Mouse (Mus musculus) mouse embryonic stem cell (cell line): ENCODE measurements at regions not wholly inside any gene's neighbourhood (a gene's known extent, or its start where the extent isn't known, plus 50 kb on each side); places are given as distances from the start of the nearest gene placed in this dataset.

Experiments
- in situ Hi-C, 2 experiments: fragments of 300-500 bp; cut with MboI; formaldehyde crosslinking; loops; 1 replicate in 1 of 2; 3 replicates in 1 of 2; pipeline ENCODE4 v1.14.3; 2019 to 2020; ENCODE audit warnings: low sequenced_read_pairs in 2 of 2, low pct_unique_long_range_greater_than_20kb in 1 of 2, mixed read lengths in 1 of 2; ENCODE audit not compliant: unreplicated experiment in 1 of 2

DNA sequence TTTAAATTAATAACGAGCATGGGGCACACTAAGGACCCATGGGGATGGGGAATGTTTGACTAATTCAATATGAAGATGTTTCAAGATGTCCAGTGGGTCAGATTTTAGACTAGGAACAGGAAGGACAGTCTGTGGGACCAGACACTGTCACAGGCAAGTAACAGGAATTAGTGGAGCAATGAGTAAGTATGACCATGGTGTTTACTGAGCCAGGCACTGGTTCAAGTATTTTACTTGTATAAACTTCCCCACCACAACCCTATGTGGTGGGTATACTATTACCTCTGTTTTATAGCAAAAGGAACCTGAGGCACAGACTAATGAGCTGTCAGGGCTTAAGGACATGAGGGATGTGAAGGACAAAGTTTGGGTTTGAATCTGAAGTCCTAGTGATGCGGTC, 125.4 kb upstream of the Adra1d start:
- in situ Hi-C loops = no loop called here

DNA sequence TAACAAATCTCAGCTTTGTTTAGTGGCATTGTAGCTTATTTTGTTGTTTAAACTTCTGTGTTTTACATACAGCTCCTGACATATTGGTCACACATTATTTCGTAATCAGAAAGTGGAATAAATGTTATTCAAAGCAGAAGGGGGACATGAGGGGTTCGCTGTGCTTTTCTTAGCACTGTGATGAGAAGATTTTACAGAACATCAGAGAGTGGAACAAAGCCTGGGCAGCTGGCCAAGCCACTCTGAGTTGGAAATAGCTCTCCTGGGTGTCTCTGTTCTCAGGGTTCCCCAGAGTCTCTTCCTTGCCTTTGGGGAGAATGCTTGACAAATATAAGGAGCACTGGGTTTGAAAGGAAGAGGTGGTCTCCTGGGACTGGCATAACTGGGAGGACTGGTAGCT, 124.7 kb upstream of the Adra1d start:
- in situ Hi-C loops = no loop called here

DNA sequence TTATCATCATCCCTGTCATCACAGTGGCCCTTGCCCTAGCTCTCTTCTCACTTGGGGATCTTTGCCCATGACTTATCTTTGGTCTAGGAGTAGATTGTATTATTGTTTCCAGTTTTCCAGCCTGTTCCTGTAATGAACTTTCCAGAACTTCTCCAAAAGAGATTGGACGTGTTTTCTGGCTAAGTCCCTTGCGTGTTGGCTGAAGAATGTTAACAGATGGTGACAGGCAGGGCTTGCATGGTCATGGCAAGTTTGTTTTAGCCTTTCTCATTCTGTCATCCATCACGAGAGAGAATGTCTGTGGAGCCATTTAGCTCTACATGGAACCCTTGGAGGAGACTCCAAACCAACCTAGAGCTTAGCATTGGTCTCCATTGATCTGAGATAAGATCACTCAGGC, 123.2 kb upstream of the Adra1d start:
- in situ Hi-C loops = no loop called here

DNA sequence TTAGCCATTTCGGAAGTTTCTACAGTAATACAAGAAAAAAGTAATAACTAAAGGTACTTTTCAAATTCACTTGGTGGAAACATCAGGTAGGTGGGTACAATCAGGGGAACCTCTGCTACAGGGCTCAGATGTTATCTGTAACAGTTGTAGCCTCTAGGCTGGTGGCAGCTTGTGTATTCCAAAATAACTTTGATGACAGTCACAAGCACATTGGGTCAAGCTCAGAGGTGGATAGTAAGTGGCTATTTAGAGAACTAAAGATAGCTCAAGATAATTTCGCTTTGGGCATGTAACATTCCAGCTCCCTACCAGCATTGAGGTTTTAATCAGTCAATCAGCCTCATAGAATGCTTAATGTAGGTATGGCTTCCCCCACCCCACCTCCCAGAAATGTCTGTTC, 121.7 kb upstream of the Adra1d start:
- in situ Hi-C loops = no loop called here

DNA sequence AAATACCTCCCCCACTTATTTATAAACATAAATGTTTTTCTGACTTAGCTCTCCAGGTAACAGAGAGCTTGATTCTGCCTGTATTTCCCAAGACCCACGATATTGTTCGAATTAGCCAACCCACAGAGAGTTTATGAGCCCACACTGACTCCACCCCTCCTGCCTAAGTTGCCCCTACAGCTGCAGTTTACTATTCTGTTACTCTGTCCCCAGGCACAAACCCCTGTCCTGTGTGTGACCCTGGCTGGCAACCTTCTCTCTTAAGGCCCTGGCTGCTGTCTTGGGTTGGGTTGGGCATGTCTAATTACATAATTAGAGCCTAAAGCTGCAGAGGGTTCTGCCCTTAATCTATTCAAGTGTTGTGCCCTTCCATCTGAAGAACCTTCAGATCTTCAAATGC, 116.4 kb upstream of the Adra1d start:
- in situ Hi-C loops = no loop called here

DNA sequence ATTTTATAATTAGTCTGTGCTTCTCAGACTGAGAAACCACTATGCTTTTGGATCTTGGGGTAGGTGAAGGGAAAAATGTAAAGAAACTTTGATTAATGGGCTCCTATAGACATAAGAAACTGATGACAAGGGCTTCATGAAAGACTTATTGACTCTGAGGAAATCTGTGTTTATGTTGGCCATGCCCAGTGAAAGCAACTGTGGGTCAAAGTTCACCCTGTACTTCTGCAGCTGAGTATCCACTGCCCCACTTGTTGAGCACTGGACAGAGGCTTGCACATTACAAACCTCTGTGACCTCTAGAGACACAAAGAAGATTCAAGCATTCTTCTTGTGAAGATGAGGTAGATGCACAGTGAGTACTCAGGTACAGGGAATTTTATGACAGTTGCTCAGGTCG, 114.7 kb upstream of the Adra1d start:
- in situ Hi-C loops = no loop called here

DNA sequence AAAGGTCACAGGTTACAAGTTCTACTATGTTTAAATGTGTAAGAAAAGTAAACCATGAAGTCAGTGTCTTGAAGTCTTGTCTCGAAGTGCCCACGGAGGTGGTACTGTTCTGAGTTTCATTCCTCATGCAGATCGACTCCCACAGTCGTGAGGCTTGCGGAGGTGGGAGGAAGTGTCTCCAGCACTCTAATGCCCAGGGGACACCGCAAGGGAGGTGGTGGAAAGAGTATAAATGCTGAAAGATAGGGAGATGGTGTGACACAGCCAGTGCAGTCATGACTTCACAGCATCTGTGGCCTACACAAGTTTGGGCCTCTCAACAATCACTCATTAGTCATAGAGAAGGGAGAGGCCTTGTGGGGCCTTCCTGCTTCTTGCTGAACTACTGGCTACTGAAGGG, 112.8 kb upstream of the Adra1d start:
- in situ Hi-C loops = no loop called here

DNA sequence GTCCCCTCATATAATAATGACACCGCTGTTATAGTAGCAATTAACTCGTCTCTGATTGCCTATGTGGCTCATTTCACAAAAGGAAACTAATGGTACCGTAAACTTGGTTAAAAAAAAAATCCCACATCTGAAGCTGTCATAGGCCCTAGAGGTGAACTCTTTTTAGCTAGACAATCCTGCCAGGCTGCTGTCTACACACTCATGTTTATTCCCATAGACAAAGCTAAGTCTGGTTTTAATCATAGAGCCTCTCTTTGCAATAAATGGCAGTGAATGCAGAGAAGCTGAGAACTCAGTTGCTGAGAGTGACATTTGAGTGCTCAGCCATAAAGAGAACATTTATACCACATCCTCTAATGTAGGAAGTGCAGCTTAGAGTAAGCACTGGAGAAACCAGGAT, 111.3 kb upstream of the Adra1d start:
- in situ Hi-C loops = no loop called here

DNA sequence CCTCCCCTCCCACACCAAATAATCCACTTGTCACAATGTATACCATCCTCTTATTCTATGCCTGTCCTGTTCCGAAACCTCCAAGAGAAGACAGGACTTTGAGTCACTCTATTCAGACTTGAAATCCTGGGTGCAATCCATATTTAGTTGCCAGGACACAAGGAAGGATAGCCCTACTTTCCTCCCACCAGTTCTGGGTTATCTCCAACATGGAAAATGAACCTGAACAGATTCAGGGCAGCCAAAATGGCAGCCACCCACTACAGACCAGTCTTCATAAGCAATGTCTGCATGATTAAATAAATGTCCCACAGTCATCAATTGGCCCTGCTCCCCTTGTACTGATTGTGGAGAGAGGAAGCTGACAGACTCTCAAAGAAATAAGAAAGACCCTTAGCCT, 110.6 kb upstream of the Adra1d start:
- in situ Hi-C loops = no loop called here

DNA sequence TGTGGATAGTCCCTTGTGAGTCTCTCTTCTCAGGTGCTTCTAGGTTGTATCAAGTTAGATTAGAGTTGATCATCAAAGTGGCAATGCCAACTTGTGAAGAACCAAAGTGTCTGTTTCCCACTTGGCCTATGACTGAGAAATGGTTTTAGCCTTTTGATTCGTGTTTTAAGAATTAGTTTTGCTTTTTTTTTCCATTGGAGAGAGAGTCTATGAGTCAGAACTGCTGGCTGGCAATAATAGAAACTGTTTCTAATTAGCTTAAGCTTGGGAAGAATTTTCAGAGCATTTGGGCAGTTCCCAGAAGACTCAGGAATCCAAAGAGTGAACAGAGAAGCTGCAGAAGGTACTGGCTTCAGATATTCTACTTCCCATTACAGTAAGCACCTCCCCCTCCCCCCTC, 110.1 kb upstream of the Adra1d start:
- in situ Hi-C loops = no loop called here

DNA sequence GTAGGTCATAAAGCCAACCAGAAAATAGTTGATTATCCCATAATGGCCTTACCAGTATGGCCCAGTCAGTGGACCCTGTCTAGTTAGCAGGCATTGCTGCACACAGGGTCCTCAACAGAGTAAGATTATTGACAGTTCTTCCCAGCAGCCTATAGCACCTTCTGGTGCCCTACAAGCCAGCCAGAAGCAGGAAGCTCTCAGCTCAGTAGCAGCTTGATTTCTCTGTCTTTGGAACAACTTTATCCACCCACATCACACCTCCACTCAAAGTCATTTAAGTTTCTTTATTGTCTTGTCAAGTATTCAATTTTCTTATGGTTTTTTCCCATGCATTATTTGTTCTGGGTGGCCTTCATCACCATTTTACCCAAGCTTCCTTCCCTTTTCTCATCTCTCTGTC, 108.8 kb upstream of the Adra1d start:
- in situ Hi-C loops = no loop called here

DNA sequence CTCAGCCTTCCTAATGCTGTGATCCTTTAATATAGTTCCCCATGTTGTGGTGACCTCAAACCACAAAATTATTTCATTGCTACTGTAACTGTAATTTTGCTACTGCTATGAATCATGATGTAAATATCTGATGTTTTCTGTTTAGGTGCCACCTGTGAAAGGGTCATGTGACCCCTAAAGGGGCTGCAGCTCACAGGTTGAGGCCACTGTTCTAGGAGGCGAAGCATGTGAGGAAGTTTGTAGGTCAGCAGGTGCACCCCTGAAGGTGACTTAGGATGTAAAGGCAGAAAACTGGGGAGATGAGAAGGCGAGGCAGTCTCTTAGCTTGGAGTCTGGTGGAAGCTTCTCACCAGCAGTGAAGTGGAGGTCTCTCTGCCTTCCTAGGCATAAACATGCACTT, 105.8 kb upstream of the Adra1d start:
- in situ Hi-C loops = no loop called here

DNA sequence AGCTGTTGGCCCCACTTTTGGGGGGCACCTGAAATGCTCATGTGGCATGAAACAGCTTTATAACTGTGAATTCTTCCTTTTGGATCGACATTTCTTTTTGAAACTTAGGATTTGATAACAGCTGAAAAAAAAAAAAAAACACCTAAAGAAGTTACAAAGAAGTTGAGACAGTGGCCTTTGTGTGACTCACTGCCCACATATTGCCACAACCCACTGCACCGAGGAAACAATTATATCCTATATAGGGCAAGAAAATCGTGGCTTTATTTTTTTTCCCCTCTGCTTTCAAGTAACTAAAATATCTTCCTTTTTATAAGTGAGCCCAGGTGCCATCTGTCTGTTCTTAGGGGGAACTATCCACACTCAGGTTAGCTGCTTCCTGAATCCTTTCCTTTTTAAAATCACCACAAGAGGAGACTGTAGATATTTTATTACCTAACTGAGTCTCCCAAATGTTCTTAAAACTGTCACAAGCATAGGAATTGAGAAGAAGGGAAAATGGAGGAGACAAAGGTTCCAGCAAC, 104.8 kb upstream of the Adra1d start:
- in situ Hi-C loops = no loop called here

DNA sequence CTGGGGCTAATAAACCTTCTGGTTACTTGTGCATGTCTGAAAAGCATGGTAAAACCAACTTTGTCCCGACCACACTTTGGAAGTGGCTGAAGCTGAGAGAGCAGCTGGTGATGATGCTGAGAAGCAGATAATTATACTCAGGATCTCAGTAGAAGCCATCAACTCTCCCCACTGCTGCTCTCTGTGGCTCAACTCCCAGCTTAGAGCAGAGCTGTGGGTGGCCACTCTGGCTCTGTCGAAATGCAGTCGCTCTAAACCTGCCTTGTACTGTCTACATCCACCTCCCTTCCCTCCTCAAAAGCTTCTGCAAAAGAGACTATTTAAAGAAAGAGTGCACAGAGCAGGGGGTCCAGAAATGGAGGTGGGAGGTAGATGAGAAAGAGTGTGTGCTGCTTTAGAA, 102.5 kb upstream of the Adra1d start:
- in situ Hi-C loops = no loop called here

DNA sequence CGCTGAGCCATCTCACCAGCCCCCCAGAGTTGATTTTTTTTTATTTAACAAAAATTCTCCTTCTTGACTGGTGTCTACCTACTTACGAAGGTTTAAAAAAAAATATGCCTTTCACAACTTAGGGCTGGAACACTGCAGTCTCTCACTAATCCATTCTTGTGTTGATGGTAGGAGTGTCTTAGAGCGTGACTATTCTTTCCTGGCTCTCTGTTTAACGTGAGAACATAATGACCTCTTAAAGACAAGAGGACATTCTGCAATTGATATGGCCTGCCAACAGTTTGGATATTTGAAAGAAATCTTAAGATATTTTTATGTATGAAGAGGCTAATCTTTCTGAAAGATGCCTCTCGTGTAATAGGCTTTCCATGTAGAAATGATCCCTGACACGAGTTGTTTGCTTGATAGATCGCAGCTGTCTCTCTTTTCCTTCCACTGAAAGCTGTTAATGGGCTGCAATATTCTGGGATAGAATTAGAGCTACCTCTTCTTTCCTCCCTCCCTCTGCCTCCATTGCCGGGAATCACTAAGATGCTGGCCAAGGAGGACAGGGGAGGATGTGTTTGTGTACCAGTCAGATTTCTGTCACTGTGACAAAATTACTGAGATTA, 101.2 kb upstream of the Adra1d start:
- in situ Hi-C loops = no loop called here

DNA sequence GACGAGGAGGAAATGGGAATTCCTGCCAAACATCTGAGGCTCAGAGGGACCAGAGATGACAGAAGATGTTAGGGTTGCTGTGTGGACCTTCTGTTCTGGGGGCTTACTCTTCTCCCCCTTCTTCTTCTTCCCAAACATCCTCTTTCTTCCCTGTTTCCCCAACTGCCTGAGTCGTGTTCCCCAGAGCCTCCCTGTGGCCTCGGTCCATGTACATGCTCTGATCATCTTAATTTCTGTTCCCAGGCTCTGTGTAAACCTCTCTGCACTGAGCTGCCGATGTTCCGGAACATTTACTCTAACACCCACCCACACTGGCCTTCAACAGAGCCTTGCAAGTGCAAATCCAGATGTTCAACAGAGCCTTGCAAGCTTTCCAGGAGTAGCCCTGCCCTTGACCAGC, 90.1 kb upstream of the Adra1d start:
- in situ Hi-C loops = no loop called here

DNA sequence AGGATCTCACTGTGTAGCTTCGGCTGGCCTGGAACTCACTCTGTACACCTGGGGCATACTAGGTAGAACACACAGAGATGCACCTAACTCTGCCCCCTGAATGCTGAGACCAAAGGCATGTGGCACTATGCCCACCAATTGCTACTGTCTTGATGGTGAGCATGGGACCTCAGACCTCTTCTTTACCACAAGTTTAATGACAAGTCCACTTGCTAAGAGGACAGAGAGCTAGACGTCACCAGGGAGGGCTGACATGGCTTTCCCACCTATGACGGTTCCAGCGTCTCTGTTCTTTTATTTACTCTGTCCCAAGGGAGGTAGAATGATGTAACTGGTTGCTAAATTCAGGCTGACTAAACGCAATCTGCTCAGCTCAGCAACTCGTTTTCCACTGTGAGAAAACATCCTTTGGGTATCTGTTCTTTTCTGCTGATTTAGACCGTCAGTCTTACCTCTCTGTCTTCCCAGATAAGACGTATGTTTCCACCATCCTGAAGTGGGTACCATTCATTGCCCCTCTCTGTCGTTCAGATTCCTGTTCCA, 88.6 kb upstream of the Adra1d start:
- in situ Hi-C loops = no loop called here

DNA sequence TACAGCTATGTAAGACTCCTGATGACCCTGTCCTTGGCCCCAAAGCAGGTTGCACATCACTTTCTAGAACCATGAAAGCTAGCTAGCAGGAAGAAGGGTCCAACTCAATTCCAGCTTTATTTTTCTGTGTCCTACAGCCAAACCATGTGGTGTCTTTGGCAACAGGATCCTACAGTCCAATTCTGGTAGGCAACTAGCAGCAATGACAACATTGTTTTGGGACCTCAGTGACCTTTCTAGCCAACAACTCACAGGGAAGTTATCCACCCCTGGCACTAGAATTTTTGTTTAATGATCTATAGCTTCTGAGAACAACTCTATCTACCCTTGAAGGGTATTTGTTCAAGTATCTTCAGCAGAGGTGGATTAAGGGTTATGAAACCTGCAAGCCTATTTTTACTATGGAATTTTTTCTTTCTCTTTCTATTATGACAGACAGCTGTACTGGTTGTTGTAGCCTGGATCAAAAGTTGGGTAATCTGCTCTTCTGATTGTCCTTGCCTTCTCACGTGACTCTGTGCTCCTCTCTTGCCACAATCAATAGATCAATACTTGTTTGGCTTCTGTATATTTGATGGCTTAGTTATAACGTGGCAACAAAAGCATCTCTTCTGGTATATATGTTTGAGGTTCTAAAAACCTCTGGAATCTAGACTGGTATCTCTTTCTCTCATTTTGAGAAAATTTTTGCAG, 82.2 kb upstream of the Adra1d start:
- in situ Hi-C loops = no loop called here

DNA sequence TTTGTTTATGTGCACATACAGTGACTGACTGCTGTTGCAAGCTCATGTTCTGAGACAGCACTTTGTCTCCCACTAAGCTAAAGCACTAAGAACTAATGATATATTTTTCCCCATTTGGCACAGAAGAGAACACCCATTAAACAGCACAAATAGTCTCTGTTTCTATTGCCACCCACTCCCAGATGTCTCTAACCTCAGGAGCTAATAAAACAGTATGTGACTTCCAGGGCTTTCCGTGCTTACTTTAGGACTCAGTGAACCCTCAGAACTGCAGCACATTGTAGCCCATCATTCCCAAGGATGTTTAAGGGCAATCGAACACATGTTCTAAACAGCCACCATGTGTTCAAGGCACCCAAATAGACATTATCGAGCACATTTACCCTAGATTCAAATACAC, 80.4 kb upstream of the Adra1d start:
- in situ Hi-C loops = no loop called here

DNA sequence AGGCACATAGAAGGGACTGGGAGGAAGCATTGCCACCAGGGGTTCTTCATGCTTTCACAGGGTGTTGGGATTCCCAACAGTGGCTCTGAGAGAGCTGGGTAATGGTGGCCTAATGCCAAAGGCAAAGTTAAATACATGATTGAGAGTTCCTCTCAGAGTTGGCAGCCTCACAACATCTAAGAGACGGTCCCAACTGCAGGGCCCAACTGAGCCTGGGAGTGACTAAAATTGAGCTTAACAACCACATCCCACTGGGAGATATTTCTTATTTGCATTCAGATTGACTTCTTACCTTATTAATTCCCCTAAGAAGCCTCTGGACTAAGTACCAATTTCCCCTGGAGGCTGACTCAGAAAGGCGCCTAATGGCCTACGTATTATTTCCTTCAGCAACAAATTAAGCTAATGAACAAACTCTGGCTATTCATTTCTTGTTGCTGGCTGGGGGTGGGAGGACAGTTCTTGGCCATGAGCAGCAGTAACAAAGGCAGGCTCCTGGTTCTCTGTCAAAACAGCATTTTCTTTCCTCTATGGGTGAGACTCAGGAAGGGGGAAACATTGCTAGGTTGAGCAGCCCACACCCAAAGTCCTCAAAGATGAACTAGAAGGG, 77.0 kb upstream of the Adra1d start:
- in situ Hi-C loops = no loop called here
